Mouse (Mus musculus) testis, adult 2 months (tissue): Measurements from ENCODE around the gene Hist1h2ad. TPM values are rescaled to one million over a fixed set of nuclear protein-coding genes. Genes with fewer than 3 reads are reported as not detected.
A peak's percentile ranks its signal among the peaks of the same experiment; 100 is the strongest.
"Not testable (repeated sequence)": the region's sequence is repeated elsewhere in the genome, so short reads cannot be mapped to it uniquely, and the experiment has no call there.

Experiments used
- H3K27ac ChIP-seq: fragments of 200-500 bp; 2 replicates; pipeline ENCODE4 v1.5.1; 2012; ENCODE audit warnings: low read depth, low read length; ENCODE audit not compliant: control insufficient read depth, insufficient read depth
- H3K27me3 ChIP-seq: fragments of 200-500 bp; 2 replicates; pipeline ENCODE4 v1.6.1; 2012; ENCODE audit warnings: mild to moderate bottlenecking, low read length, moderate library complexity; ENCODE audit not compliant: control insufficient read depth, insufficient read depth
- H3K36me3 ChIP-seq: fragments of 200-500 bp; 2 replicates; pipeline ENCODE4 v1.6.1; 2012; ENCODE audit warnings: mild to moderate bottlenecking, low read length; ENCODE audit not compliant: control insufficient read depth, insufficient read depth
- H3K4me1 ChIP-seq: fragments of 200-500 bp; 2 replicates; pipeline ENCODE4 v1.6.1; 2012; ENCODE audit warnings: low read length; ENCODE audit not compliant: control insufficient read depth, insufficient read depth
- H3K4me3 ChIP-seq: fragments of 200-500 bp; 2 replicates; pipeline ENCODE4 v1.5.1; 2012; ENCODE audit warnings: low read depth, mild to moderate bottlenecking, low read length, moderate library complexity, mixed read lengths; ENCODE audit not compliant: control insufficient read depth
- CTCF ChIP-seq: fragments of 200-500 bp; IDR thresholded peaks from 2 replicates; pipeline ENCODE4 v1.5.1; 2012; ENCODE audit warnings: low read depth, mild to moderate bottlenecking, inconsistent platforms, low read length, moderate library complexity; ENCODE audit not compliant: control insufficient read depth, insufficient read depth, insufficient replicate concordance
- POLR2A ChIP-seq: fragments of 200-500 bp; IDR thresholded peaks from 2 replicates; pipeline ENCODE4 v1.6.1; 2012; ENCODE audit warnings: low read depth, mild to moderate bottlenecking, inconsistent platforms, low read length, moderate library complexity; ENCODE audit not compliant: control insufficient read depth
- polyA plus RNA-seq: library from polyadenylated mRNA; depleted of rRNA; stranded (reverse); fragments of >200 nt; gene quantifications from 2 replicates; pipeline ENCODE4 v1.2.3, GENCODE M21; 2012

Gene Hist1h2ad
- polyA plus RNA-seq, 1 experiment, result 1.0 TPM

- Histone ChIP-seq H3K27ac (no peak overlapping the region), H3K4me3 (no peak overlapping the region), H3K27me3 (no peaks in the 10 kb centered on the region), H3K36me3 (no peaks in the 10 kb centered on the region), H3K4me1 (peaks cover 6% of the 10 kb centered on the region; the same call in 1 of the 2 replicates)
- TF ChIP-seq POLR2A (no peak), CTCF (no peak)
Observed at GRCm38 (mm10) chr13:23586940-23587225, 12.7 kb downstream of the Hist1h2ad start.

- Histone ChIP-seq H3K4me1 (0 out of 2 replicates have a peak, but pooled peaks cover 2% of the 10 kb centered on the region), H3K36me3 (no peaks in the 10 kb centered on the region), H3K27me3 (no peaks in the 10 kb centered on the region), H3K27ac (no peak overlapping the region), H3K4me3 (no peak overlapping the region)
- TF ChIP-seq CTCF (no peak), POLR2A (no peak)
Observed at GRCm38 (mm10) chr13:23591206-23591605, 17.0 kb downstream of the Hist1h2ad start.

- H3K4me1 ChIP-seq, H3K4me3 ChIP-seq, H3K27me3 ChIP-seq, H3K27ac ChIP-seq, H3K36me3 ChIP-seq: not testable (repeated sequence)
Observed at GRCm38 (mm10) chr13:23591886-23592285, 17.7 kb downstream of the Hist1h2ad start.

GRCm38 (mm10) chr13:23592614-23593013 lies 18.4 kb downstream of the Hist1h2ad start:
- Histone ChIP-seq H3K27ac (no peak overlapping the region), H3K4me3 (no peak overlapping the region), H3K36me3 (no peaks in the 10 kb centered on the region), H3K4me1 (no peaks in the 10 kb centered on the region), H3K27me3 (no peaks in the 10 kb centered on the region)
- no peak for TF ChIP-seq CTCF
- no peak for TF ChIP-seq POLR2A

GRCm38 (mm10) chr13:23593051-23593770 lies 19.0 kb downstream of the Hist1h2ad start:
- Histone ChIP-seq H3K27me3 (no peaks in the 10 kb centered on the region), H3K4me1 (no peaks in the 10 kb centered on the region), H3K36me3 (no peaks in the 10 kb centered on the region), H3K27ac (no peak overlapping the region), H3K4me3 (no peak overlapping the region)
- TF ChIP-seq POLR2A, result no peak
- no peak for TF ChIP-seq CTCF

- Histone ChIP-seq H3K27me3 (no peaks in the 10 kb centered on the region), H3K4me1 (no peaks in the 10 kb centered on the region), H3K4me3 (no peak overlapping the region), H3K36me3 (no peaks in the 10 kb centered on the region), H3K27ac (no peak overlapping the region)
- no peak for TF ChIP-seq CTCF
- no peak for TF ChIP-seq POLR2A
Observed at GRCm38 (mm10) chr13:23595185-23595584, 21.0 kb downstream of the Hist1h2ad start.

- Histone ChIP-seq H3K4me3 (no peak overlapping the region), H3K36me3 (no peaks in the 10 kb centered on the region), H3K27me3 (no peaks in the 10 kb centered on the region), H3K27ac (no peak overlapping the region), H3K4me1 (no peaks in the 10 kb centered on the region)
- TF ChIP-seq CTCF (no peak), POLR2A (no peak)
Observed at GRCm38 (mm10) chr13:23595622-23596372, 21.6 kb downstream of the Hist1h2ad start.

GRCm38 (mm10) chr13:23597957-23598356 lies 23.8 kb downstream of the Hist1h2ad start:
- H3K27me3 ChIP-seq, result no peaks in the 10 kb centered on the region
- TF ChIP-seq POLR2A (no peak), CTCF (peak; percentile 43; the same call in 1 of the 2 replicates)
- H3K4me1 ChIP-seq, result no peaks in the 10 kb centered on the region
- no peaks in the 10 kb centered on the region for H3K36me3 ChIP-seq
- H3K27ac ChIP-seq, result no peak overlapping the region
- H3K4me3 ChIP-seq, result no peak overlapping the region
